In genomic region chr15:11965201-11965845, GRCm38 (mm10) we compare ENCODE assay signal across 10 mouse cellular contexts.
"Had no signal": no experiment of that assay in that cellular context is flagged by ENCODE, and none has a peak within 500 bp of the region (broad histone marks: within the 10 kb centered on the region; RNA-seq: fewer than 3 reads in every experiment).

No protein-coding gene starts in this region.

- DNase-seq: kidney, postnatal 10 days; kidney, postnatal 36 days; layer of hippocampus, postnatal 36 days; liver; lung, adult 18-20 months; lung, postnatal 10 days; lung, postnatal 36 days; thymus, adult 2 months; thymus, postnatal 14 days; thymus, postnatal 4 days had no signal
